Mouse (Mus musculus) right cerebral cortex, postnatal 4 days (tissue): Measurements from ENCODE around the gene Mgat1.
"Not testable (repeated sequence)": the region's sequence is repeated elsewhere in the genome, so short reads cannot be mapped to it uniquely, and the experiment has no call there.

Source experiments
- DNase-seq: peaks from one replicate; pipeline ENCODE4 v3.0.0-alpha.2; 2022

Mgat1 gene

DNA sequence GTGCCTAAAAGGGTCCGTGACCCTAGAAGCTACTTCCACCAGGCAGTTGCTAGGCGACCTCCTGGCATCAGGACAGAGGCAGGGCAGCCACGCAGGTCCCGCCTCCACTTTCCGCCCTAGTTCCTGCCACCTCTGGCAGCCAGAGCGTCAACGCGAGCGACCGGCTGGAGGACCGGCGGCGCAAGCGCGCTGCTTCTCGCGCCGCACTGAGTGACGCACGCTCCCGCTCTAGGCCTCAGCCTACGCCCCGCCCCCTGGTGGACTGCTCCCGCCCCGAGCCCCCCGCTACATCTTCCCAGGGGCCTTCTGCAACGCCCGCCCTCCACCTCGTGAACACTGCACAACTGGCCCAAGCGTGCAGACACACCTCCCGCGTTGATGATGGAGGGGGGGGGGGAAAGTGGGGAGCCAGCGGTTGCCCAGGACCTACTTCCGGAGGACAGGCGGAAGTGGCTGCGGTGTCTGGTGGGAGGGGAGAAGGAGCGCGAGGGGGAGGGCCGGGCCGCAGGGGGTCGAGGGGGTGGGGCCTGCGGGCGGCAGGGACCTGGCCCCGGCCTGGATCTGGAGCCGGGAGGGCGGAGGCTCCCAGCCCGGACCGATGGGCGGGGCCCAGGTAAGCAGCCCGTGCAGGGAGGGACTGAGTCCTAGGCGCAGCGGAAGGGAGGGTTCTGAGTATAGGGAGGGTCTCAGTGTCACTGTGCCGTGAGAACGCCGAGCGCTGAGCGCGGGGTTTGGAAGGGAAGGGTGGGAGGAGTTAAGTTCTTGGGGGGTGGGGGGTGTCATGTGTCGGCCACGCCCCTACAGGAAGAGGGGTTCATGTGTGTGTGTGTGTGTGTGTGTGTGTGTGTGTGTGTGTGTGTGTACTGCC lies at the start of gene Mgat1:
TSS of gene Mgat1 (plus strand) at position 465 of the 868 bp plus-strand sequence.
- DNase-seq, result peak; percentile 88

DNA sequence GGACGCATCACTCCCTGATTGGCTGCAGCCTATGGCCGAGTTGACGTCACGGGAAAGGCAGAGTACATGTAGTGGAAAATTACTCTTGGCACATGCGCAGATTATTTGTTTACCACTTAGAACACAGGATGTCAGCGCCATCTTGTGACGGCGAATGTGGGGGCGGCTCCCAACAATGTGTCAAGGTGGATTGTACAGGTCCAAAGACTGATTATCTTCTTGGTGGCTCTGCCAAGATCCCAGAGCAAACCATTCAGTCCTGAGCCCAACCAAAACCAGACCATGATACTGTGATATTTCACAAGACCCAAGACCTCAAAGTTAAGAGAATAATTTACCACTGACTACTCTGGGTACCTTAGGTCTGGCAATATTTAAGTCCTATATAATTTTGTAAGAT lies 49.2 kb upstream of the Mgat1 start:
- not testable (repeated sequence) for DNase-seq

DNA sequence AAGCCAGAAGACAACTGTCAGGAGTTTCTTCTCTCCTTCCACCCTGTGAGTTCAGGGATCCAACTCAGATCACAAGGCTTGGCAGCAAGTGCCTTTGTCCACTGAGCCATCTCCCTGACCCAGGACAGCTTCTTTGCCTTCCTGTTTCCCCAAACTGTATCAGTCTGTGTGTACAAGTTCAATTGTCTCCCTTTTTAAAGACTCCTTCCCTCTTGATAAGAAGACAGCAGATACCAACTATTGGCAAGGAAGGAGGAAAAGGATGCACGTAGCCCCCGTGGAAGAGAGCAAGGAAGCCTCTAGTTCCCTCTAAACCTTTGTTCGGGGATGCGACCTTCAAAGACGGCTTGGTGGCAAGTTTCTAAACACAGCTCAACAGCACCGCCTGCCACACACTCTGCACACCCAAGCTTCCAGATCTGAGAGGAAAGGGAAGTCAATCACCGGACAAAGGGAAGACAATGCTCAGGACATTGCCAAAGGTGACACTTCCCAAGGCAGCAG lies 48.1 kb upstream of the Mgat1 start:
- DNase-seq, result no peak

DNA sequence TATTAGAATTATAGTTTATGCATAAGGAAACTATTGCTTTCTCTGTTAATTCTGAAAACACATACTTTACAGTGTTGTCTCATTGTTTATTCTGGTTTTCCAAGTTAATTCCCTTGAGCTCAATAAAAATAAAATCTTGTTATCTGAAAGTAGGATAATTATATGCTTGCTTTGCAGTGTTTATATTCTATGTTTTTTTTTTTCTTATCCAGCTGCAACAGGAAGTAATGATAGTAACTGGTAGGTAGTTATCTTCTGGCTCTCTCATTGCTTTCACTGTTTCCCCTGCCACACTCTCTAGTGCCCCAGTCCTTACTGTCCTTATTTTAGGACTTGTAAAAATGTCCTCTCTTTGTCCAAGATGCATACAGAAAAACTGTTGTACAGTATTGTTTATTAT lies 43.3 kb upstream of the Mgat1 start:
- no peak for DNase-seq

DNA sequence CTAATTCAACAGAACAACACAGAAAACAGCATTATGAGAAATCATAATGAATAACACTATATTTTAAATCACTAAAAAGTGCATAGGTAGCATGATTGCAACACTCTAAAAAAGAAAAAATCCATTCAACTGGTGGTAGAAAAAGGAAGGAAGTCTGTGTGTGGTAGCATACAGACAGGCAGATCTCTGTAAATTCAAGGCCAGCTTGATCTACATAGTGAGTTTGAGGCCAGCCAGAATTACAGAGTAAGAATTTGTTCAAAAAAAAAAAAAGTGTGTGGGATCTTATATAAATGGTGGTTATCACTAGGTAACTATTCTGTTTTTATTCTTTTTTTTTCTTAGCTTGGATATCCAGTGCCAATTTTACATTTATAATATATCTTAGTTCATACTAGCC lies 42.8 kb upstream of the Mgat1 start:
- no peak for DNase-seq

DNA sequence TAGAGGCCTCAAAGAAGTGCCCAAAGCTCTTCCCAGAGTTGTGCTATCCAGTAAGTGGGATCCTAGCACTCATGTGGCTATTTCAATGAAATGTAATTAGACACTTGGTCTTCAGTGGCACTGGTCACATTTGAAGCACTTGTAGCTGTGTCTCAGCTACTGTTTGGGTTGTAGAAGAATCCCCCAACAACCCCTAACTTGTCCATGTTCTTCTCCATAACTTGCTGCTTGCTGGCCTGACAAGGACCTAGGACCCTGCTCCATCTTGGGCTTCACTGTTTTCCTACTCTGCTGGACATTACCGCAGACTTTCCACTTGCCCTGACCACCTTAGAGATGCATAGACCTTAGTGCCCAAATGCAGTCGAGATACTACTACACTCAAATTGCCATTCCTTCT lies 41.9 kb upstream of the Mgat1 start:
- DNase-seq, result no peak

DNA sequence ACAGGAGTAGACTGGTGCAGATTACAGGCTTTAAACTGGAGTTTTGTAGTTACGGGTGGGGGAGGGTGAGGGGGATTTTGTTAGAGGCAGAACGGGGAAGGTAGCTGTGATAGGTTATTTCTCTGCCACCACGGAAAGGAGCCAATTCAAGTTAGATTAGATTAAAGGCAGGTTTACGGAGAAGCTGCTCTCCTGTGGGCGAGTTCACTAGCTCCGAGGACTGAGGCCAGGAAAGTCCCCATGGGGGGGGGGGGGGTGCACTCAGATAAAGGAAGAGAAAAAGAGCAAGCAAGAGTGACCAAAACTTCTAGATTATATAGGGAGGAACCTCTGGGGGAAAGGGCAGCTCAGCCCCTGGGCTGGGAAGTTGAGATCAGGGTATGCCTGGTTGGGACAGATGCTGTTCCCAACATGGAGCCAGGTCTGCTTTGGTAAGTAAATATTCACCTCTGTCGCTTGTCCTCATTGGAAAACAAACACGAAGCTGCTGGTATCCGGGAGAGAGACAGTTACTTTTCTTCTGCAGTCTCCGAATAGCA lies 41.4 kb upstream of the Mgat1 start:
- DNase-seq, result peak; percentile 4

DNA sequence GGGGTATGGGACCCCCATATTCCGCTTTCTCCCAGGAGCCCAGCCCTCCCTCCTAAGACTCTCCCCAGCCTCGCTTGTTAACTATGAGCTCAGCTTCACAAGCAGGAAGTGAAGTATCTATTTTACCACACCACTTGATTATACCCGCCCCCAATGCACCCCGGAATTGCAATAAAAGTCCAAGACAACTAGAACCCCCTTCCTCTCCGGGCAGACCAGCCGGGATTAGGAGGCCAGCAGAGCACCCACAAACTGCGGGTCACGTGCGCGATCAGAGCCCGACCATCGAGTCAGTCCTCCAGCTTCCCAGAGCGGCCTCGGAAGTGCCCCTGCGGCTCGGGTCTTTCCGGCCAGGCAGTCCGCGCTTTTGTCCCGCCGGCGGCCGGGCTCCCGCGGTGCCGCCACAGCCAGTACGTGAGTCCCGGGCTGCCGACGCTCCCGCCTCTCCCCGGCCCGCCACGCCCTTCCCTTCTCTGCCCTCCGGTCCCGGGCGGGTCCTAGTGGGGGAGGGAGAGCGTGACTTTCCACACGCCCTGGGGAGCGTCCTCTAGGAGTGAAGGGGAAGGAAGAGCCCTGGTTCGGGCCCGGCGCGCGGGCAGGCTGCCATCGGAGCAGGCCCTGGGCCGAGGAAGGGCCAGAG lies 40.7 kb upstream of the Mgat1 start, which contains the start of gene Zfp62:
TSS of gene Zfp62 (plus strand) at position 164 of the 640 bp plus-strand sequence.
- peak; percentile 92 for DNase-seq

DNA sequence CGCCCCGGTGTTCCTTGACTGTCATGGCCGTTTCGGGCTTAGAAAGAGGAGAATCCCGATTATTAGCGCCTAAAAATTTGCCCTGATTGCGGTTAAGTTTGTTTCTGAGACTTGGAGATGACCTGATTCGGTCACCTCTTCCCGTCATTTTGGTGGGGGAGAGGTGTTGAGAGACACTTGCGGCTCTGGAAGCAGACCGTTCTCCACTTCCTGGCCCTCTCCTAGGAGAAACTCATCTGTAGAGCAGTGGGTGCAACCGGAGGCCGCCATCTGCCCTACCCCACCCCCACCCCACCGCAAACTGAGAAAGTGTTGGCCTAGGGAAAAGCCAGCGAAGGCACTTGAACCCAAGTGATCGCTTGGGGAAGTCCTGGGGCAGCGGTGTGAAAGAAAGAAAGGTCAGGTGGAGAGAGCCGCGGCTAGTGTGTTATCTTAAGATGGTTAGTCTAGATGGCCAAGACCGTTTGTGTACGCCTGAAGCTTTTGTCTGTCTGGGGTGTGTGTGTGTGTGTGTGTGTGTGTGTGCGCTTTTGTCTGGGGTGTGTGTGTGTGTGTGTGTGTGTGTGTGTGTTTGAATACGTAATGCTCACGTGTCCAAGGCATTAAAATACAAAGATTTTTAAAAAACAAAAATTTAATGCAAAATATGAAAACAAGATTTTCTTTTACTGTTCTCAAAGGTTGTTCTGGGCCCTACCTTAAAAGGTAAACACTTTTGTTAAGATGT lies 40.1 kb upstream of the Mgat1 start:
- DNase-seq, result peak; percentile 36

DNA sequence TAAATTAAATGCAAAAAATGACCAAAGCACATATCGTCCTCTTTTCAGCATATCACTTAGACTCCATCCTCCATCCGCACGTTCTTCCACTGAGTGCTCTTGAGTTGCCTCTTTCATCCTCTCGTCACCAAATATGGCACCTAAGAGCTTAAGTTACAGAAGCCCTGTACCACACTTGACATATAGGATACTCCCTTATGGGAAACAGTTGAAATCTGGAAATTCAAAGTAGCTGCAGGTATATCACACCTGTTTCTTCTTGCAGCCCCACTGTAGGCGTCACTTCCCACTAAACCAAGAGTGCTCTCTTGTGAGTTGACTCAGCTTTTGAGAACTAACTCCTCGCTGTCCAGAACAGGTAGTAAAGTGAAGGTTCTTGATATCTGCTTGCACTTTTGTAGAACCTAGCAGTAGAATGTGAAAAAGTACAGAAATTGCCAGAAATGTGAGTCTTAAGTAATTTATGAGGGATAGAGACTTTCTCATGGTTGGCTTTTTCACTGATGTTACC lies 38.9 kb upstream of the Mgat1 start:
- no peak for DNase-seq

DNA sequence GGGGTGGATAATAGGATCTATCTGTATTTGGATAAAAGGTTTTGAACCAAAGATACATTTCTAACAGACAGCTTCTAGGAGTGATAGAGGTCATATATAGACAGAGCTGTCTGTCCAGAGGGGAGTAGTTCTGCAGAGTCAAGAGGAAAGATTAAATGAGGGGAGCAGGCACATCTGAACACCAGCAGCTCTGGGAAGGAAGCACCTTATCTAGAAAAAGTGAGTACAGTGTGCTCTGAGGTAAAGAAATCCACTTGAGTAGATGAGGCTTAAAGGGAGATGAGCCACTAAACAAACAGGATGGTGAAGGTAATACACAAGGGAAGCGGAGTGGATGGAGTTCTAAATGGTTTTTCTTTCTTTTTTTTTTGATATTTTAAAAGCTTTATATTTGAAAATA lies 36.5 kb upstream of the Mgat1 start:
- no peak for DNase-seq

DNA sequence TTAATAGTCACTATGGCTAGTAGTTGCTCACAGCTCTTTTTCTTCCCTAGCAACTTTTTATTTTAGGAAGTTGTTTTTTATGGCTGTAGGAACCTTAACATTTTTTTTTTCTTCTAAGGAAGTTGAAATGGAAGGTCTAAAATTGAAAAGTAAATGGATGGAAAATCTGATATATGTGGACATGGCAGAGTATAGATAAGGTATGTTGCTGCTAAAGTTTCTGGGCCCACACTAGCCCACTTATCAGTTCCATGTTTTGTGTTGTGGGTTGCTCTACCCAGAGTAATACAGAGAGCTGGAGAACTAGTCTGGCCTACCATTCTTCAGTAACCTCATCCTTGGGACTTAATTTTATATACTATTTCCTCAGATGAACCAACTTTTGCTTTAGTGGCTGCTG lies 31.4 kb upstream of the Mgat1 start:
- DNase-seq, result no peak

DNA sequence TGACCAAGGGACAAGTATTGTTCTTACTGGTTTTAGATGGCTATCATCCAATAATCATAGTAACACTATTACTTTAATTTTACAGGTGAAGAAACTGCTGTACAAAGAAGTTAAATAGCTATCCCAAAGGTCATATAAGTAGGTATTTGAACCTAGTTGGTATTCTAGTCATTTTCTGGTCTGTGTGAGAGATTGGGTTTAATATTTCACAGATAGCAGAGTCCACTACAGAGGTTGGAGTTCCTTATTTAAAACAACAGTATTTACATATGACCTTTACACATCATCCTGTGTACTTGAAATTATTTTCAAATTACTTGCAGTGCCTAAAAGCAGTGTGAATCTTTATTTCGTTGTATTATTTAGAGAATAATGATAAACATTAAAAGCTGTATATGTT lies 30.5 kb upstream of the Mgat1 start:
- no peak for DNase-seq

DNA sequence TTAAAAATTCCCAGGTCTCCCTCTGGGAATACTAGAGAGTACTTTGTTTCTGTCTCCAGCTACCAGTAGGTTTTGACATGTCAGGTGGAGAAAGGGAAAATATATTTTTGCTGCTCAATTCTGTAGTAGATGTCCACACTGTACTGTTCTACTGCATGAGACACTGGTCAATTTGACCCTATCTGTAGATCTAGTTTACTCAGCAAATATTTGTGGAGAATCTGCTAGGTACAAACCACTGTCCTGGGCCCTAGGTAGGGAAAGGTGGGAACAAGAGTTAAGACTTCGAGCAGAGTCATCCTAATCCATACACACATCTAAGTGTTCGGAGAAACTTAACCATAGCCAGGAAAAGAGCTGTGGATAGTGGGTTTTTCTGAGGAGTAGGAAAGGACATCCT lies 24.7 kb upstream of the Mgat1 start:
- DNase-seq, result no peak

DNA sequence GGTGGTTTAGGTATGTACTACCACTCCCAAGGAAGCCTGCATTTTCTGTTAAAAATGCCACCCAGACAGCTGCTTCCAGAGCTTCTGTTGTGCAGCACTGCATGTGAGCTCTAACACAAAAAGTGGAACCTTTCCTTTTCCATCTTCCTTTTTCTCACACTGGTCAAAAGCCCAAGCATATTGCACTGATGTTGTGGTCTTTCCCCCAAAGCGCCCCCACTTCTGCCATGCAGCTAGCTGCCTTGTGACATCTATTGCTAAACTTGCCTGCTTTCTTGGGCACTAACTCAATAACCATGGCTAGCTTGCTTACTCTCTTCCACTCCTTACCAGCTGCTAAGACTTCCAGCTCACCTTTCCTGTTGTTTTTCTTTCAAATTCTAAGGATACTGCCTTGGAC lies 19.5 kb upstream of the Mgat1 start:
- no peak for DNase-seq

DNA sequence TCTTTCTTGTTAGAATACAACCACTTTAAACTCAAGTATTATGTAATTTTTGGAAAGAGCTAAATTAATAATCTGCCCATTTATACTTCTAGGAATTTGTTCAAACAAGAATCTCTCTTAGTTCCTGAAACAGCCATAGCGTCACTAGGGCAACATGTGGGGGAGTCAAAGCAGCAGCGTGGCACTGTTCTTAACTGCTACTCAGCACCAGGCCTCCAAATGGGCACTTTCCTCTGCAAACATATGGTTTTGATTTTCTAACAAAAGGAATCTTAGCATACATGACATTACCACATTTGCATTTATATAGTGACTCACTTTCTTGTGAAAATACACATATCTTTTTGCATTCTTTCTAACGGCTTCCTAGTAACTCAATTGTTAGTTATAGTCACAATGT lies 11.2 kb upstream of the Mgat1 start:
- DNase-seq, result no peak

DNA sequence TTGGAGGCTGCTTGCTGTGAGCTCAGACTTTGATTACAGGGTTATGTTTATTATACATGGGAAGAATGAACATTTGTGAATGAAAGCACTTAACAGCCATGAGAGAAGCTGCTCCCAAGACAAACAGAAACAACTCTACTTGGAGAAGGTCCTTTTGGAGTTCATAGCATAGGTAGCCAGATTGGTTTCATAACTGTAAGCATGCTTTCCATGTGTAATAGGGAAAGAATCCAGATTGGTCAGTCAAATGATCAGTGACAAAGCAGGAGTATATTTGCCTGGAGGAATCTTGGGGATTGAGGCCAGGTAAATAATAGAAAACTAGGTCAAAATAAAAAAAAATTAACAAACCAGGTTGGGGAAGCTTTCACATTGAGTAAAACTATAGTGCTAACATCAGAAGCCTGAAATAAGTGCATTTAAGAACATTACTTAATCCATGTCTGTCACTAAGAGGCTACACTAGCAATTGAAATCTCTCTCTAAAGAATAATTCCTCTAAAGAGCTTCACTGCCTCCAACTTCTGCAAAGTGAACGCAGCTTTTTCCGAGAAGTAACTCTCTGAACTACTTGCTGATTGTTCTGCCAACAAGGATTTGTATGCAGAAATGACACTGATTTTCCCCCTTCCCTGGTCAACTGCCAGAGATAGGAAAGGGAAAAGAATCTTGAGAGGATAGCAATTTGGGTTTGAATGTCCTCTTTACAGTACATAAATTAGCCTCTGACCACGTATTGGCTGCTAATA lies 8.4 kb upstream of the Mgat1 start:
- no peak for DNase-seq

DNA sequence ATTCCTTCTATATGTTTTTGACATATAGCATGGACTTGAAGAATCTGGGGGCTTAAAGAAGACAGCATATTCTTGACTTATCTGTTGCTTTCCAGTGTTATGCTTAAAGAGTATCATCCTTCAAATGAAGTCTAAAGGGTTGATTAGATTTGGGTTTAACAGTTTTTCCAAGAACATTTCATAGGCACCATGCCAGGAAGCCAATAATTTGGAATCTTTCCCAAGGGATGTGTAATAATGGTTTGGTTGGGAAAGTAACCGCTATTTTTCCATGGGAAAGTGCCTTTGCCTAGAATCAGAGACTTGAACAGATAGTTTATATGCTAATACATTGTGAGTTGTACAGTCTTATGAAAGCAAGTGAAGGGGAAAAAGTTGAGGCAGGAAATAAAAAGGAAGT lies 7.1 kb upstream of the Mgat1 start:
- DNase-seq, result no peak

DNA sequence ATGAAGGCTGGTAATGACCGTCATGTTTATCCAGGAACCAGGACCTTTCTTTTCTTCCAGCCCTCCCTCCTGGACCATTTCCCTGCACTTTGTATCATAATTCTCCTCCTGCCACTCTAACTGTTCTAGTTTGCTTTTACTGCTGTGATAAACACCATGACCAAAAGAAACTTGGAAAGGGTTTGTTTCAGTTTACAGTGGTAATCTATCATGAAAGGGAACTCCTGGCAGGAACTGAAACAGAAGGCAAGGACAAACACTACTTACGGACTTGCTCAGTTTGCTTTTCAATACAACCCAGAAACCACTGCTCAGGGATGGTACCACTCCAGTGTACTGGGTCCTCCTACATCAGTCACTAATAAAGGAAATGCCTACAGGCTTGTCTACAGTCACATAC lies 6.5 kb upstream of the Mgat1 start:
- no peak for DNase-seq

DNA sequence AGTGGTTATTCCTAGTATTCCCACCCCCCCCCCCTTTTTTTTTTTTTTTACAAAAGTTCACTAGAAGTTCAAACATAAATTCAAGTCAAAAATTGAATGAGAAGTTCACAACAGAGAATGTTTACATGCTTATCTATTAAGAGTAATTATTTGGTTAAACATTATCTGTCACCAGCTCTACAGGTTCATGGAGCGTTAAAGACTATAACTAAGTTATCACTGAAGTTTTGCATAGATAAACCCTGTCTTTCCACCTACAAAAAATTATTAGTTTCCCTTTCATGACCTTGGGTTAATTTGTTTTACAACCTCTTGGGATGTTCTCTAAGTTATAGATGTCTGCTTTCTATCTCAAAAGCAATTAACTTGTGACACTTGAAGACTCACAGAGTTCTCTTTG lies 3.7 kb upstream of the Mgat1 start:
- DNase-seq, result no peak

DNA sequence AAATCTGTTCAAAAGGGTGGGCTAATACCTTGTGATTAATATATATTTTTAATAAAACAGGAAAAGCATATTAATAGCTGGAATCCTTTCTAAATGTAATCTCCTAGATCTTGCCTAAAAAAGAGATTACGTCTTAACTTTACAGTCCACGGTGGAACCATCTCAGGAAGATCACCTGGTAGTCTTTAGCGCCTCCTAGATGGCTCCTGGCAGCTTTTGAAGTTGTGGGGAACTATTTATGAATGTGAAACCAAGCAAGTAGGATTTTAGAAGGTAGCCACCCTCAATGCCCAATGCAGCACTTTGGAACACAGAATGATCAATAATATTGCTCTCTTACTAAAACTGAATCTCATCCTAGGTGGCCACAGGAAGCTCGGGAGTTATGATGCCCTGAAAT lies 3.1 kb upstream of the Mgat1 start:
- no peak for DNase-seq

DNA sequence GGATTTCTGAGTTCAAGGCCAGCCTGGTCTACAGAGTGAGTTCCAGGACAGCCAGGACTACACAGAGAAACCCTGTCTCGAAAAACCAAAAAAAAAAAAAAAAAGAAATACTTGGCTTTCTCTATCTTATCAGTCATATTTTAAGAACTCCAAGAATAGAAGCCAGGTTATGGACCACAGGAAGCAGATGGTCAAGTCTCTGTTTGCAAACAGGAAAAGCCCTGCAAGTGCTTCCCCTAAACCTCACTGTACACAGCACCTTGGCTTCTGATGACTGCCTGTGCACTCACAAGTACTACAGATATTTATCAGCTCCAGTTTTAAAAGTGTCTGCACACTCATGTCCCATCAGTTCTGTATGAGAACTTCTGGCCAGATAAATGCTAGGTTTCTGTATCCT lies 2.5 kb upstream of the Mgat1 start:
- no peak for DNase-seq
